In the genomic region with DNA sequence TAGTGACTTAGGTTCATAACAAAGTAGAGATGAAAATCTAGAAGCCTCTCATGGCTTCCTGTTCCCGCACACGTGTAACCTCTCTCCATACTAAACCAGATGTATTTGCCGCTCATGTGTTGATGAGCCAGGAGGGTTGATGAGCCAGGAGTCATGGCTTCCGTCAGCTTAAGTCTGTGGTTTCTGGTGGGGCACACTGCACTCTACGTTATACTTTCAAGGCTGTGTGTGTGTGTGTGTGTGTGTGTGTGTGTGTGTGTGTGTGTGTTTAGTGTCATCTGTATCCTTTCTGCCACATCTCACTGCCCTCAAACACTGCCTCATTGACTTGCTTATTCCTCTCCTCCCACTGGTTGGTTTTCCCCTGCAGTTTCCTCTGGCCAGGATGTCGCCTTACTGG, we compare ENCODE assay signal across 22 mouse cellular contexts. TPM values are rescaled to one million over a fixed set of nuclear protein-coding genes. Genes with fewer than 3 reads are reported as not detected.
DNase-seq lines count a peak whose midpoint lies in the region; ATAC-seq and TF ChIP-seq lines count a peak whose summit lies in the region.
"Had no signal": no experiment of that assay in that cellular context is flagged by ENCODE, and none has a peak within 500 bp of the region (broad histone marks: within the 10 kb centered on the region; RNA-seq: fewer than 3 reads in every experiment).

No protein-coding gene starts in this region.

- no peaks in the 10 kb centered on the region for H3K27me3 ChIP-seq in kidney, embryonic 16.5 days (ENCODE audit: insufficient read depth, low read length)
- no peaks in the 10 kb centered on the region for H3K27me3 ChIP-seq in thymus, adult 2 months (ENCODE audit: control insufficient read depth, insufficient read depth, low read length)
- H3K27me3 ChIP-seq: heart, embryonic 15.5 days; midbrain, embryonic 15.5 days; neural tube, embryonic 15.5 days had no signal

- peak; percentile 32; the same call in 1 of the 2 replicates for ATAC-seq in kidney, embryonic 16.5 days (ENCODE audit: low FRiP score, low TSS enrichment)
- peak; percentile 50 for ATAC-seq in common myeloid progenitor, adult 5-6 weeks (replicated peaks; ENCODE audit: low read depth, poor library complexity, severe bottlenecking)
- no peak for ATAC-seq in megakaryocyte, adult 5-6 weeks (ENCODE audit: poor library complexity, severe bottlenecking)
- ATAC-seq: forebrain, embryonic 16.5 days; hindbrain, postnatal 0 days; midbrain, embryonic 15.5 days had no signal

- 0 out of 2 replicates have a peak, but pooled peaks cover 6% of the 10 kb centered on the region for H3K36me3 ChIP-seq in kidney, embryonic 16.5 days (ENCODE audit: insufficient read depth, low read length)
- no peaks in the 10 kb centered on the region for H3K36me3 ChIP-seq in thymus, adult 2 months (ENCODE audit: control insufficient read depth, insufficient read depth, low read length)
- H3K36me3 ChIP-seq: midbrain, embryonic 15.5 days; neural tube, embryonic 15.5 days had no signal

- no peak overlapping the region for H3K4me3 ChIP-seq in kidney, embryonic 16.5 days (ENCODE audit: low read length)
- no peak overlapping the region for H3K4me3 ChIP-seq in thymus, adult 2 months (ENCODE audit: control insufficient read depth, insufficient read depth, low read length)
- H3K4me3 ChIP-seq: heart, embryonic 15.5 days; midbrain, embryonic 15.5 days; myocyte; neural tube, embryonic 15.5 days had no signal

- no peak for TF ChIP-seq POLR2A in thymus, adult 2 months (IDR thresholded peaks at IDR 0.05; ENCODE audit: control insufficient read depth, extremely low read depth, insufficient read depth, low read length, poor library complexity)

- no peak for TF ChIP-seq CTCF in thymus, adult 2 months (IDR thresholded peaks at IDR 0.05; ENCODE audit: borderline replicate concordance, control insufficient read depth, extremely low read depth, insufficient read depth, low read length, poor library complexity)

- H3K9ac ChIP-seq in kidney, embryonic 16.5 days (replicated peaks; ENCODE audit: low read length) = no peak overlapping the region
- H3K9ac ChIP-seq: heart, embryonic 15.5 days; midbrain, embryonic 15.5 days; neural tube, embryonic 15.5 days had no signal

- peaks cover 10% of the 10 kb centered on the region; the same call in 1 of the 2 replicates for H3K4me1 ChIP-seq in kidney, embryonic 16.5 days (ENCODE audit: insufficient read depth, low read length)
- peaks cover 5% of the 10 kb centered on the region; the same call in 1 of the 2 replicates for H3K4me1 ChIP-seq in thymus, adult 2 months (replicated peaks; ENCODE audit: control insufficient read depth, insufficient read depth, low read length)
- H3K4me1 ChIP-seq: midbrain, embryonic 15.5 days; neural tube, embryonic 15.5 days had no signal

- H3K4me2 ChIP-seq in kidney, embryonic 16.5 days (replicated peaks; ENCODE audit: low read depth, low read length) = no peak overlapping the region
- H3K4me2 ChIP-seq: heart, embryonic 15.5 days; midbrain, embryonic 15.5 days; neural tube, embryonic 15.5 days had no signal

- no peak overlapping the region for H3K27ac ChIP-seq in kidney, embryonic 16.5 days (ENCODE audit: low read length)
- H3K27ac ChIP-seq in thymus, adult 2 months (ENCODE audit: control insufficient read depth, insufficient read depth, low read length) = no peak overlapping the region
- H3K27ac ChIP-seq: heart, embryonic 15.5 days; hindbrain, postnatal 0 days; midbrain, embryonic 15.5 days; neural tube, embryonic 15.5 days had no signal

- H3K9me3 ChIP-seq in kidney, embryonic 16.5 days (ENCODE audit: low read length) = no peaks in the 10 kb centered on the region
- H3K9me3 ChIP-seq: heart, embryonic 15.5 days; midbrain, embryonic 15.5 days; neural tube, embryonic 15.5 days had no signal

- DNase-seq in kidney, postnatal 10 days = no peak
- peak; percentile 30 for DNase-seq in thymus, adult 2 months
- DNase-seq in lung, postnatal 25 days (ENCODE audit: low spot score) = no peak
- no peak for DNase-seq in adrenal gland, adult 2 months
- DNase-seq: adrenal gland, postnatal 25 days; cerebellum, adult 11 months; cerebellum, postnatal 10 days; embryo, embryonic 11 days; gastrocnemius, postnatal 25 days; heart, postnatal 4 days; kidney, adult 8-10 months; lung, postnatal 10 days; right cerebral cortex, postnatal 14 days had no signal

- 64% methylated on average over 6 of the region's 6 CpGs for WGBS in kidney, embryonic 16.5 days
- 7% methylated on average over 6 of the region's 6 CpGs for WGBS in thymus, adult 2 months

RNA-seq across cellular contexts. Expression of a gene that starts 48.8 kb away (rescaled TPM):
- polyA plus RNA-seq in kidney, embryonic 16.5 days (2015; fragmentation: Nextera tagmentation; extraction: Ambion mirVana) = 70.1 and 75.4 TPM in 2 replicates
- total RNA-seq in common myeloid progenitor, adult 5-6 weeks (2017) = 19.4 and 19.9 TPM in 2 replicates
- polyA plus RNA-seq in thymus, adult 2 months (2012; rRNA removed) = 30.2 and 34.0 TPM in 2 replicates
- 100 to 1,000 TPM in 1 of 2 experiments, 10 to 100 TPM in 1; 81.5 to 181 TPM for total RNA-seq in adrenal gland, adult 2 months (2021)
- polyA plus RNA-seq in adrenal gland, adult 2 months (2012; rRNA removed) = 131 and 253 TPM in 2 replicates
- 31.3 and 33.9 TPM in 2 replicates for total RNA-seq in megakaryocyte, adult 5-6 weeks (2015)
- total RNA-seq in megakaryocyte, adult 5-6 weeks (2017) = 25.0 and 30.4 TPM in 2 replicates
